Mouse (Mus musculus): ENCODE data around the gene Pga5. TPM values are rescaled to one million over a fixed set of nuclear protein-coding genes. Genes with fewer than 3 reads are reported as not detected.

Gene Pga5
- total and polyA plus RNA-seq, 3 experiments = 0.08 TPM; not detected in 2

GRCm38 (mm10) chr19:10693926-10694682 lies 16.2 kb upstream of the Pga5 start:
- Histone ChIP-seq H3K27me3 (replicated peaks) (no peaks in the 10 kb centered on the region), H3K4me1 (ENCODE audit: control insufficient read depth in 1 of 2, insufficient read depth in 2 of 2) (peaks cover 27 to 92% of the 10 kb centered on the region in 2 experiments), H3K9me3 (replicated peaks; ENCODE audit: low read length) (no peaks in the 10 kb centered on the region), H3K27ac (ENCODE audit: insufficient read depth, low read depth) (peak overlapping the region; percentile 70), H3K4me3 (replicated peaks in 1 of 3; ENCODE audit: low read depth in 2 of 3, low read length in 2 of 3, poor library complexity in 1 of 3) (peak overlapping the region in 1 of 3 experiments; percentile 37), H3K4me2 (ENCODE audit: insufficient read depth, low read depth, poor library complexity, severe bottlenecking) (peak overlapping the region; percentile 71), H3K79me2 (replicated peaks; ENCODE audit: control insufficient read depth, extremely low read depth, insufficient read depth, poor library complexity, severe bottlenecking) (peaks cover 73% of the 10 kb centered on the region), H3K36me3 (replicated peaks in 1 of 2; ENCODE audit: control insufficient read depth in 1 of 2, insufficient read depth in 1 of 2, low read length in 1 of 2) (peaks cover 0 to 17% of the 10 kb centered on the region in 2 experiments), H3K9ac (ENCODE audit: insufficient read depth, low read depth) (peak overlapping the region; percentile 77)
- peak; percentile 62 for DNase-seq (ENCODE audit: extremely low read depth)
- TF ChIP-seq KAT2A (IDR thresholded peaks at IDR 0.05; ENCODE audit: insufficient replicate concordance, low read length) = no peak
- TF ChIP-seq JUND (conservative IDR thresholded peaks at IDR 0.05; ENCODE audit: low read depth, low read length) = peak; percentile 46
- TF ChIP-seq NELFE (IDR thresholded peaks at IDR 0.05; ENCODE audit: low read depth, low read length) = no peak
- TF ChIP-seq MAFK (IDR thresholded peaks at IDR 0.05; ENCODE audit: insufficient replicate concordance, low read length) = peak; percentile 79
- TF ChIP-seq POLR2A (IDR thresholded peaks at IDR 0.05; ENCODE audit: low read depth, low read length) = no peak
- TF ChIP-seq E2F4 (IDR thresholded peaks at IDR 0.05; ENCODE audit: insufficient replicate concordance, low read depth, low read length) = no peak
- TF ChIP-seq BHLHE40 (IDR thresholded peaks at IDR 0.05; ENCODE audit: low read depth, low read length) = 0 out of 2 replicates have a peak, but pooled peaks have one; percentile 5
- TF ChIP-seq ETS1 (conservative IDR thresholded peaks at IDR 0.05; ENCODE audit: low read depth, low read length) = no peak; the same call in 1 of the 2 replicates
- TF ChIP-seq MYC (IDR thresholded peaks at IDR 0.05; ENCODE audit: low read depth, low read length) = no peak
- no peak for TF ChIP-seq PAX5 (IDR thresholded peaks at IDR 0.05; ENCODE audit: low read length)
- TF ChIP-seq RCOR1 (conservative IDR thresholded peaks at IDR 0.05; ENCODE audit: low read depth, low read length) = no peak
- TF ChIP-seq SMC3 (IDR thresholded peaks at IDR 0.05; ENCODE audit: low read depth, low read length) = no peak
- TF ChIP-seq RAD21 (IDR thresholded peaks at IDR 0.05; ENCODE audit: low read depth, low read length) = no peak
- TF ChIP-seq ZNF384 (IDR thresholded peaks at IDR 0.05; ENCODE audit: low read depth, low read length) = no peak
- TF ChIP-seq MEF2A (IDR thresholded peaks at IDR 0.05; ENCODE audit: borderline replicate concordance, low read depth, low read length) = 0 out of 2 replicates have a peak, but pooled peaks have one; percentile 15
- TF ChIP-seq ELF1 (IDR thresholded peaks at IDR 0.05; ENCODE audit: low read depth, low read length) = 0 out of 2 replicates have a peak, but pooled peaks have one; percentile 31
- TF ChIP-seq UBTF (IDR thresholded peaks at IDR 0.05; ENCODE audit: low read depth, low read length) = no peak
- no peak; the same call in 1 of the 2 replicates for TF ChIP-seq HCFC1 (IDR thresholded peaks at IDR 0.05; ENCODE audit: low read depth, low read length)
- TF ChIP-seq CHD1 (IDR thresholded peaks at IDR 0.05; ENCODE audit: low read depth, low read length) = 0 out of 2 replicates have a peak, but pooled peaks have one; percentile 46
- no peak for TF ChIP-seq USF2 (conservative IDR thresholded peaks at IDR 0.05; ENCODE audit: low read depth, low read length)
- TF ChIP-seq CHD2 (IDR thresholded peaks at IDR 0.05; ENCODE audit: low read length) = peak; percentile 30; the same call in 1 of the 2 replicates
- no peak for TF ChIP-seq GABPA (IDR thresholded peaks at IDR 0.05; ENCODE audit: insufficient replicate concordance, low read depth, low read length)
- no peak for TF ChIP-seq ZMIZ1 (IDR thresholded peaks at IDR 0.05; ENCODE audit: low read depth, low read length)
- no peak for TF ChIP-seq CTCF (conservative IDR thresholded peaks at IDR 0.05 in 1 of 2, IDR thresholded peaks at IDR 0.05 in 1 of 2; ENCODE audit: low read depth in 2 of 2, low read length in 2 of 2)
- TF ChIP-seq USF1 (IDR thresholded peaks at IDR 0.05; ENCODE audit: low read depth, low read length) = no peak
- no peak for TF ChIP-seq ZC3H11A (IDR thresholded peaks at IDR 0.05; ENCODE audit: low read depth, low read length)
- no peak for TF ChIP-seq ZKSCAN1 (IDR thresholded peaks at IDR 0.05; ENCODE audit: borderline replicate concordance, low read depth, low read length)
- TF ChIP-seq TCF12 (IDR thresholded peaks at IDR 0.05; ENCODE audit: low read depth, low read length) = 0 out of 2 replicates have a peak, but pooled peaks have one; percentile 25
- no peak; the same call in 1 of the 2 replicates for TF ChIP-seq JUN (IDR thresholded peaks at IDR 0.05; ENCODE audit: insufficient read depth, low read depth, low read length)
- peak; percentile 77 for TF ChIP-seq EP300 (IDR thresholded peaks at IDR 0.05; ENCODE audit: low read length)
- TF ChIP-seq TBP (conservative IDR thresholded peaks at IDR 0.05; ENCODE audit: low read depth, low read length) = no peak
- TF ChIP-seq NRF1 (IDR thresholded peaks at IDR 0.05; ENCODE audit: low read depth, low read length) = no peak
- 0 out of 2 replicates have a peak, but pooled peaks have one; percentile 37 for TF ChIP-seq MXI1 (IDR thresholded peaks at IDR 0.05; ENCODE audit: low read depth, low read length)
- peak; percentile 72 for TF ChIP-seq SIN3A (IDR thresholded peaks at IDR 0.05; ENCODE audit: low read length)
- TF ChIP-seq IRF4 (IDR thresholded peaks at IDR 0.05; ENCODE audit: low read depth, low read length) = peak; percentile 84
- TF ChIP-seq MAX (IDR thresholded peaks at IDR 0.05; ENCODE audit: low read length) = 0 out of 2 replicates have a peak, but pooled peaks have one; percentile 8
- 0 out of 2 replicates have a peak, but pooled peaks have one; percentile 50 for TF ChIP-seq MAZ (IDR thresholded peaks at IDR 0.05; ENCODE audit: low read depth, low read length)
- TF ChIP-seq POLR2AphosphoS2 (IDR thresholded peaks at IDR 0.05; ENCODE audit: low read depth, low read length) = no peak
- in situ Hi-C loops (cut with MboI; ENCODE audit: low pct_ligation_motif_present, low pct_unique_long_range_greater_than_20kb, low sequenced_read_pairs) (no loop called here), dilution Hi-C loops (cut with MboI; ENCODE audit: extremely low pct_ligation_motif_present, extremely low pct_unique_long_range_greater_than_20kb, low sequenced_read_pairs) (no loop called here)

Measured in CH12.LX (cell line).